Mouse (Mus musculus) liver, embryonic 14.5 days (tissue): Measurements from ENCODE around the gene Gfod1. TPM values are rescaled to one million over a fixed set of nuclear protein-coding genes. Genes with fewer than 3 reads are reported as not detected.

Source experiments
- ATAC-seq: fragments of 200-750 bp; cut with Nextera tagmentation; 2 replicates; pipeline ENCODE4 v1.8.0; 2017; ENCODE audit warnings: moderate number of reproducible peaks, mild to moderate bottlenecking, moderate library complexity; ENCODE audit not compliant: insufficient read depth
- DNase-seq, 3 experiments: peaks; one replicate each; pipeline ENCODE4 v3.0.0-alpha.2; 2012 to 2013; ENCODE audit warnings: low read depth in 3 of 3, low spot score in 3 of 3
- H3K27ac ChIP-seq: fragments of 300-500 bp; sonication (generic); 2 replicates; pipeline ENCODE4 v1.5.1; 2014; ENCODE audit warnings: moderate library complexity, mild to moderate bottlenecking, control low read depth, inconsistent platforms
- H3K27me3 ChIP-seq: fragments of 300-500 bp; sonication (generic); 2 replicates; pipeline ENCODE4 v1.6.1; 2014; ENCODE audit warnings: mild to moderate bottlenecking, low read length, moderate library complexity; ENCODE audit not compliant: control insufficient read depth, insufficient read depth
- H3K36me3 ChIP-seq: fragments of 300-500 bp; sonication (generic); replicated peaks from 2 replicates; pipeline ENCODE4 v1.6.1; 2014; ENCODE audit warnings: low read depth; ENCODE audit not compliant: control insufficient read depth, insufficient read depth
- H3K4me1 ChIP-seq, 2 experiments: fragments of 200-500 bp in 1 of 2; fragments of 300-500 bp in 1 of 2; sonication (generic) in 1 of 2; replicated peaks; 2 replicates each; pipeline ENCODE4 v1.6.1; 2012 to 2014; ENCODE audit warnings: antibody characterized with exemption in 1 of 2, inconsistent platforms in 1 of 2, low read length in 1 of 2; ENCODE audit not compliant: control insufficient read depth in 2 of 2, insufficient read depth in 2 of 2
- H3K4me2 ChIP-seq: fragments of 300-500 bp; sonication (generic); 2 replicates; pipeline ENCODE4 v1.6.1; 2014; ENCODE audit warnings: low read depth, mild to moderate bottlenecking, control low read depth, moderate library complexity
- H3K4me3 ChIP-seq, 2 experiments: fragments of 200-500 bp in 1 of 2; fragments of 300-500 bp in 1 of 2; sonication (generic) in 1 of 2; 2 replicates each; pipeline ENCODE4 v1.5.1; 2012 to 2014; ENCODE audit warnings: low read depth in 2 of 2, low read length in 2 of 2, mild to moderate bottlenecking in 2 of 2, control low read depth in 1 of 2, inconsistent platforms in 1 of 2, moderate library complexity in 1 of 2; ENCODE audit not compliant: insufficient read depth in 1 of 2
- H3K9ac ChIP-seq: fragments of 300-500 bp; sonication (generic); replicated peaks from 2 replicates; pipeline ENCODE4 v1.6.1; 2014; ENCODE audit warnings: mild to moderate bottlenecking, control low read depth, moderate library complexity
- H3K9me3 ChIP-seq: fragments of 300-500 bp; sonication (generic); 2 replicates; pipeline ENCODE4 v1.6.1; 2016; ENCODE audit warnings: low read length, mixed read lengths; ENCODE audit not compliant: control insufficient read depth
- CTCF ChIP-seq: IDR thresholded peaks from 2 replicates; pipeline ENCODE4 v1.5.1; 2016; ENCODE audit warnings: antibody characterized with exemption, low read depth, control low read depth
- EP300 ChIP-seq: IDR thresholded peaks from 2 replicates; pipeline ENCODE4 v1.6.1; 2016; ENCODE audit warnings: antibody characterized with exemption, low read depth
- WGBS: fragments of 180-500 bp; shearing (Covaris S2); extraction: QIAGEN DNeasy Blood & Tissue Kit; methylation state at CpG from one replicate; pipeline ENCODE4 v1.1.7; 2014; ENCODE audit not compliant: insufficient replicate concordance; 5-methylcytosine and 5-hydroxymethylcytosine counted together
- polyA plus RNA-seq, 2 experiments: library from polyadenylated mRNA; depleted of rRNA in 1 of 2; stranded (reverse) in 1 of 2; unstranded in 1 of 2; fragments of >200 nt; fragmentation: Nextera tagmentation in 1 of 2; extraction: Ambion mirVana in 1 of 2; gene quantifications; 2 replicates each; pipeline versions ENCODE4 v1.2.1 to v1.2.3; 2012 to 2014

The Gfod1 gene
- polyA plus RNA-seq, 2 experiments = 0.41 to 0.42 TPM

GRCm38 (mm10) chr13:43158281-43158680 is 145.7 kb downstream of the Gfod1 start:
- Histone ChIP-seq H3K27me3 (no peaks in the 10 kb centered on the region), H3K4me3 (no peak overlapping the region), H3K36me3 (no peaks in the 10 kb centered on the region), H3K27ac (no peak overlapping the region), H3K9me3 (no peaks in the 10 kb centered on the region), H3K4me1 (no peaks in the 10 kb centered on the region), H3K4me2 (no peak overlapping the region), H3K9ac (no peak overlapping the region)
- DNase-seq = no peak
- WGBS = 71% methylated on average over 5 of the region's 5 CpGs
- no peak for ATAC-seq
- no peak for TF ChIP-seq CTCF
- TF ChIP-seq EP300 = no peak

- no peaks in the 10 kb centered on the region for H3K9me3 ChIP-seq
- DNase-seq (no peak), ATAC-seq (no peak)
- H3K4me3 ChIP-seq = no peak overlapping the region
- H3K9ac ChIP-seq = no peak overlapping the region
- no peak overlapping the region for H3K27ac ChIP-seq
- H3K36me3 ChIP-seq = no peaks in the 10 kb centered on the region
- WGBS = 59% methylated on average over 5 of the region's 5 CpGs
- no peak for TF ChIP-seq EP300
- no peak for TF ChIP-seq CTCF
- H3K27me3 ChIP-seq = no peaks in the 10 kb centered on the region
- no peaks in the 10 kb centered on the region for H3K4me1 ChIP-seq
- no peak overlapping the region for H3K4me2 ChIP-seq
These were observed 146.6 kb downstream of the Gfod1 start for GRCm38 (mm10) chr13:43157370-43157769.

GRCm38 (mm10) chr13:43152005-43152520 is 151.9 kb downstream of the Gfod1 start:
- Histone ChIP-seq H3K27me3 (no peaks in the 10 kb centered on the region), H3K36me3 (no peaks in the 10 kb centered on the region), H3K4me2 (no peak overlapping the region), H3K4me3 (no peak overlapping the region), H3K9me3 (no peaks in the 10 kb centered on the region), H3K9ac (no peak overlapping the region), H3K27ac (no peak overlapping the region), H3K4me1 (no peaks in the 10 kb centered on the region)
- TF ChIP-seq CTCF (no peak), EP300 (no peak)
- DNase-seq = no peak
- ATAC-seq = no peak
- 81% methylated on average over 14 of the region's 14 CpGs for WGBS

GRCm38 (mm10) chr13:43149661-43150060 is 154.3 kb downstream of the Gfod1 start:
- Histone ChIP-seq H3K36me3 (no peaks in the 10 kb centered on the region), H3K4me1 (no peaks in the 10 kb centered on the region), H3K9me3 (no peaks in the 10 kb centered on the region), H3K27me3 (no peaks in the 10 kb centered on the region), H3K9ac (no peak overlapping the region), H3K4me2 (no peak overlapping the region), H3K4me3 (no peak overlapping the region), H3K27ac (no peak overlapping the region)
- ATAC-seq (no peak), DNase-seq (no peak)
- 67% methylated on average over 3 of the region's 3 CpGs for WGBS
- no peak for TF ChIP-seq CTCF
- TF ChIP-seq EP300 = no peak

- H3K4me2 ChIP-seq = no peak overlapping the region
- no peaks in the 10 kb centered on the region for H3K4me1 ChIP-seq
- TF ChIP-seq CTCF = no peak
- TF ChIP-seq EP300 = no peak
- H3K27ac ChIP-seq = no peak overlapping the region
- no peak overlapping the region for H3K9ac ChIP-seq
- DNase-seq (no peak), ATAC-seq (no peak)
- H3K36me3 ChIP-seq = no peaks in the 10 kb centered on the region
- no peaks in the 10 kb centered on the region for H3K9me3 ChIP-seq
- WGBS = 47% methylated on average over 4 of the region's 4 CpGs
- H3K4me3 ChIP-seq = no peak overlapping the region
- no peaks in the 10 kb centered on the region for H3K27me3 ChIP-seq
These were observed 155.3 kb downstream of the Gfod1 start for GRCm38 (mm10) chr13:43148692-43149091.
